Mouse (Mus musculus) kidney, postnatal 10 days (tissue): ENCODE measurements around the gene 6030458C11Rik.

ENCODE experiments used
- DNase-seq: peaks from one replicate; pipeline ENCODE4 v3.0.0; 2021; ENCODE audit warnings: mixed read lengths

The 6030458C11Rik gene

GRCm38 (mm10) chr15:12824197-12824952 lies at the start of gene 6030458C11Rik, which contains the start of gene Drosha:
Gene 6030458C11Rik, minus strand, starts transcription at chr15:12824649.
Gene Drosha, plus strand, starts transcription at chr15:12824815.
- peak; percentile 99 for DNase-seq

- no peak for DNase-seq
These were observed 42.8 kb upstream of the 6030458C11Rik start for GRCm38 (mm10) chr15:12867269-12867668.

GRCm38 (mm10) chr15:12865595-12866314 lies 41.3 kb upstream of the 6030458C11Rik start:
- DNase-seq, result no peak

GRCm38 (mm10) chr15:12863669-12864068 lies 39.2 kb upstream of the 6030458C11Rik start:
- no peak for DNase-seq

GRCm38 (mm10) chr15:12862061-12862460 lies 37.6 kb upstream of the 6030458C11Rik start:
- no peak for DNase-seq

GRCm38 (mm10) chr15:12858645-12859044 lies 34.2 kb upstream of the 6030458C11Rik start:
- no peak for DNase-seq

GRCm38 (mm10) chr15:12857840-12858516 lies 33.5 kb upstream of the 6030458C11Rik start:
- DNase-seq, result no peak

GRCm38 (mm10) chr15:12856780-12857179 lies 32.3 kb upstream of the 6030458C11Rik start:
- DNase-seq, result no peak

GRCm38 (mm10) chr15:12853471-12853870 lies 29.0 kb upstream of the 6030458C11Rik start:
- no peak for DNase-seq

GRCm38 (mm10) chr15:12849373-12849772 lies 24.9 kb upstream of the 6030458C11Rik start:
- no peak for DNase-seq

- DNase-seq, result no peak
These were observed 23.9 kb upstream of the 6030458C11Rik start for GRCm38 (mm10) chr15:12848196-12848975.

GRCm38 (mm10) chr15:12842833-12843232 lies 18.4 kb upstream of the 6030458C11Rik start:
- no peak for DNase-seq

GRCm38 (mm10) chr15:12840737-12841136 lies 16.3 kb upstream of the 6030458C11Rik start:
- DNase-seq, result no peak

- no peak for DNase-seq
These were observed 9.8 kb upstream of the 6030458C11Rik start for GRCm38 (mm10) chr15:12834231-12834630.

GRCm38 (mm10) chr15:12833385-12833784 lies 8.9 kb upstream of the 6030458C11Rik start:
- no peak for DNase-seq

GRCm38 (mm10) chr15:12832599-12832998 lies 8.2 kb upstream of the 6030458C11Rik start:
- DNase-seq, result no peak

- no peak for DNase-seq
These were observed 5.4 kb upstream of the 6030458C11Rik start for GRCm38 (mm10) chr15:12829878-12830277.

- DNase-seq, result no peak
These were observed 959 bp upstream of the 6030458C11Rik start for GRCm38 (mm10) chr15:12825408-12825807.

- peak; percentile 63 for DNase-seq
These were observed 516 bp upstream of the 6030458C11Rik start for GRCm38 (mm10) chr15:12824965-12825364.

- DNase-seq, result no peak
These were observed 862 bp downstream of the 6030458C11Rik start for GRCm38 (mm10) chr15:12823455-12824119.

- no peak for DNase-seq
These were observed 1.7 kb downstream of the 6030458C11Rik start for GRCm38 (mm10) chr15:12822416-12823395.
